Mouse (Mus musculus): ENCODE measurements around the gene Ddx54.

- TF ChIP-seq CTCF (IDR thresholded peaks at IDR 0.05; ENCODE audit: control insufficient read depth, insufficient read depth, insufficient replicate concordance, low read depth, low read length) (no peak), POLR2A (IDR thresholded peaks at IDR 0.05; ENCODE audit: control insufficient read depth, low read depth, low read length) (no peak)
These were observed 40.6 kb downstream of the Ddx54 start for GRCm38 (mm10) chr5:120652915-120653701.

Data from testis, adult 2 months (tissue).